Mouse (Mus musculus) mesoderm, embryonic 11.5 days (tissue): ENCODE measurements around the gene Tacc2.
A peak's percentile ranks its signal among the peaks of the same experiment; 100 is the strongest.
"Not testable (repeated sequence)": the region's sequence is repeated elsewhere in the genome, so short reads cannot be mapped to it uniquely, and the experiment has no call there.

Source experiments
- DNase-seq: peaks from one replicate; pipeline ENCODE4 v3.0.0-alpha.2; 2012; ENCODE audit warnings: low read depth, low spot score

Tacc2 gene

GRCm38 (mm10) chr7:130577388-130578003, at the start of gene Tacc2:
Gene Tacc2, plus strand, starts transcription at chr7:130577438.
- no peak for DNase-seq

- DNase-seq, result not testable (repeated sequence)
Measured at GRCm38 (mm10) chr7:130531138-130531537, 46.1 kb upstream of the Tacc2 start.

- peak; percentile 87 for DNase-seq
Measured at GRCm38 (mm10) chr7:130533316-130534260, 43.6 kb upstream of the Tacc2 start.

GRCm38 (mm10) chr7:130535174-130535573, 42.1 kb upstream of the Tacc2 start:
- DNase-seq, result no peak

GRCm38 (mm10) chr7:130537068-130537467, 40.2 kb upstream of the Tacc2 start:
- DNase-seq, result no peak

- no peak for DNase-seq
Measured at GRCm38 (mm10) chr7:130540176-130540575, 37.1 kb upstream of the Tacc2 start.

GRCm38 (mm10) chr7:130543181-130543580, 34.1 kb upstream of the Tacc2 start:
- no peak for DNase-seq

GRCm38 (mm10) chr7:130545401-130545800, 31.8 kb upstream of the Tacc2 start:
- no peak for DNase-seq

- no peak for DNase-seq
Measured at GRCm38 (mm10) chr7:130545893-130546292, 31.3 kb upstream of the Tacc2 start.

- no peak for DNase-seq
Measured at GRCm38 (mm10) chr7:130546421-130546790, 30.8 kb upstream of the Tacc2 start.

GRCm38 (mm10) chr7:130546791-130547484, 30.3 kb upstream of the Tacc2 start:
- DNase-seq, result peak; percentile 91

- DNase-seq, result no peak
Measured at GRCm38 (mm10) chr7:130547635-130548175, 29.5 kb upstream of the Tacc2 start.

GRCm38 (mm10) chr7:130552780-130553179, 24.5 kb upstream of the Tacc2 start:
- no peak for DNase-seq

GRCm38 (mm10) chr7:130553321-130553720, 23.9 kb upstream of the Tacc2 start:
- DNase-seq, result no peak

- DNase-seq, result no peak
Measured at GRCm38 (mm10) chr7:130555597-130555996, 21.6 kb upstream of the Tacc2 start.

GRCm38 (mm10) chr7:130558592-130558991, 18.6 kb upstream of the Tacc2 start:
- no peak for DNase-seq

GRCm38 (mm10) chr7:130560933-130561332, 16.3 kb upstream of the Tacc2 start:
- DNase-seq, result no peak

GRCm38 (mm10) chr7:130563276-130563675, 14.0 kb upstream of the Tacc2 start:
- no peak for DNase-seq

- no peak for DNase-seq
Measured at GRCm38 (mm10) chr7:130563880-130564279, 13.4 kb upstream of the Tacc2 start.

- no peak for DNase-seq
Measured at GRCm38 (mm10) chr7:130564596-130564995, 12.6 kb upstream of the Tacc2 start.

GRCm38 (mm10) chr7:130568783-130569436, 8.3 kb upstream of the Tacc2 start:
- DNase-seq, result no peak
